Mouse (Mus musculus): ENCODE data around the gene Tnp2. TPM values are rescaled to one million over a fixed set of nuclear protein-coding genes. Genes with fewer than 3 reads are reported as not detected.

Tnp2 gene
- polyA plus RNA-seq, 1 experiment from 2014 or later = not detected

DNA sequence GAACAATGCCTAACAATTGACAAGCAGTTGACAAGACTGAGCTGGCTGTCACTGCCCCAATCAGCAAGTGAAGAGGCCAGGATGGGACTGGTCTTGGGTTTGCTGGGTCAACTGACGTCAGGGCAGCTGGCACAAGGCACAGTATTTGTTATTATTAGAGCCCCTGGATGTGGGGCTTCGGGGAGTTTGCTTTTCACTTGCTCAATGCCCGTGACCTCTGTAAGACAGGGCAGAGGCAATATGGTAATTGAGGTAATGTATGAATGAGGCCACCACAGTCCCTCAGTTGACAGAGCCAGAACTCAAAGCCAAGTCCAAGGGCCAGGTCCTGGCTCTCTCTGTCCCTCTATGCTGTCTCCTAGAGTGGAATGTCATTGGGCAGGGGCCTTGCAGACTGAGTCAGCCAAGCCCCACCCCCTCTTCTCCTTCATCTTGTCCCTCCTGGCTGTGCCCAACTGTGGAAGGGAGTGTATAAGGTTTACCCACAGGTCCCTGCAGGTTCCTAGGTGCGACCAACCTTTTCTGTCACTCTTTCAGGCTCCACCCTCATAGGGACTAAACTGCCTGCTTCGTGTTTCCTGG is 10.8 kb downstream of the Tnp2 start:
- H3K36me3 ChIP-seq (ENCODE audit: control insufficient read depth, insufficient read depth, low read length) = no peaks in the 10 kb centered on the region
- no peak for ATAC-seq
- WGBS = 68% methylated on average over 5 of the region's 5 CpGs

DNA sequence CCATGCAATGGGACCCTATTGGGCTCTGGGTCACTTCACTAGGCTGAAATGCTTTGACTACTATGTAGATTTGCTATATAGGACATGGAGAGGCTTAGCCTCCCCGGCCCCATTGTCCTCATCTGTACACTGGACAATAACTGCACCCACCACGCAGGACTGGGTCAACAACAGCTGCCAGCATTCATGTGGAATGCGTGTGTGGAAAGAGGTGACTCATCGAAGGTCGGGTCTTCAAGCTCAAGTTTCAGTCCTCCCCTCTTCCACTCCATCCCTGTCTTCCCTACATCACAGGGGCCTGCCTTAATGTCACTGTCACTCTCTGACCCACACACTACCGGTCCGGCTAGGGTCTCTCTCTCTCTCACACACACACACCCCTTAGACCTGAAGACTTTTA is 12.1 kb downstream of the Tnp2 start:
- Histone ChIP-seq H3K27ac (ENCODE audit: low read length) (no peak overlapping the region), H3K4me2 (ENCODE audit: low read length) (no peak overlapping the region), H3K4me3 (ENCODE audit: low read depth, low read length) (no peak overlapping the region), H3K9ac (ENCODE audit: low read depth, low read length) (no peak overlapping the region), H3K27me3 (ENCODE audit: control insufficient read depth, insufficient read depth, low read depth, low read length) (no peaks in the 10 kb centered on the region), H3K9me3 (replicated peaks; ENCODE audit: control insufficient read depth, low read length, poor library complexity, severe bottlenecking) (no peaks in the 10 kb centered on the region), H3K36me3 (ENCODE audit: control insufficient read depth, insufficient read depth, low read length) (no peaks in the 10 kb centered on the region), H3K4me1 (ENCODE audit: control insufficient read depth, insufficient read depth, low read length) (no peaks in the 10 kb centered on the region)
- WGBS = 64% methylated on average over 7 of the region's 7 CpGs
- ATAC-seq = no peak

More for the DNA sequence above, 10.8 kb downstream of the Tnp2 start:
- Histone ChIP-seq H3K4me1 (ENCODE audit: control insufficient read depth, insufficient read depth, low read length) (peaks cover 6% of the 10 kb centered on the region), H3K9ac (ENCODE audit: low read depth, low read length) (no peak overlapping the region), H3K4me2 (ENCODE audit: low read length) (no peak overlapping the region), H3K9me3 (replicated peaks; ENCODE audit: control insufficient read depth, low read length, poor library complexity, severe bottlenecking) (no peaks in the 10 kb centered on the region), H3K4me3 (ENCODE audit: low read depth, low read length) (no peak overlapping the region), H3K27ac (ENCODE audit: low read length) (no peak overlapping the region), H3K27me3 (ENCODE audit: control insufficient read depth, insufficient read depth, low read depth, low read length) (no peaks in the 10 kb centered on the region)

DNA sequence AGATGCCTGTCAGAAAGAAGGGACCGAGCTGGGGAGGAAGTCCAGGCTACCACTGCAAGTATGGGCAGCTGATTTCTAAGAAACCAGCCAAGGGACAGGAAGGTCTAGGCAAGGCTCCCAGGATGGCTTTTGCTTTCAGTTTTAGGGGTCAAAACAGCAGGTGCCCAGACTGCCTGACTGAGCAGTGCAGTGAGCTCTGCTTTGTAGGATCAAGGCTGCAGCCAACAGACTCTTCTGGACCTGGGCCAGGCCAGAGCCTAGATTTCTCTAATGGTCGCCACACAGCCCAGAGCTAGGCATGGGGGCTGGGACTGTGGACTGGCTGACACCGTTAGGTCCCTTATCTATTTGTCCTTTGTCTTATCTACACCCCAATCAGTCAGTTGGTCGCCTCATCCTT is 13.7 kb downstream of the Tnp2 start:
- ATAC-seq = no peak

DNA sequence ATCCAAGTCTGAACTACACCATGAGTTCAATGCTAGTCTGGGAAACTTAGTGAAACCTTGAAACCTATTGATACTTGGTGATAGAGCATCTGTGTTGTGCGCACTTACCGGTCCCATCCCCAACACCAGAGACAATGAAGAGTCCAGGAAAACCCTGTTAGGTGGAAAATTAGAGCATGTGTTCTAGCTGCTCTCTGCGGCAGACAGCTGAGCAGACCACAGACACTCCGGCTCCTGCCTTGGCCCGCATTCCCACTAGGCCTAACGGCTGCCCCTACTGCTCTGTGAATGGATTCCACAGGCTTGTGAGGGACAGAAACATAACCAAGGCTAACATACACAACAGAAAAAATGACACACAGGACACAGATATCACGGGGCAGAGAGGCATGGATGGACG is 14.9 kb downstream of the Tnp2 start:
- no peaks in the 10 kb centered on the region for H3K27me3 ChIP-seq (ENCODE audit: control insufficient read depth, insufficient read depth, low read depth, low read length)
- no peaks in the 10 kb centered on the region for H3K9me3 ChIP-seq (replicated peaks; ENCODE audit: control insufficient read depth, low read length, poor library complexity, severe bottlenecking)
- no peak overlapping the region for H3K4me3 ChIP-seq (ENCODE audit: low read depth, low read length)
- no peak for ATAC-seq
- no peak overlapping the region for H3K27ac ChIP-seq (ENCODE audit: low read length)
- H3K4me1 ChIP-seq (ENCODE audit: control insufficient read depth, insufficient read depth, low read length) = no peaks in the 10 kb centered on the region
- no peaks in the 10 kb centered on the region for H3K36me3 ChIP-seq (ENCODE audit: control insufficient read depth, insufficient read depth, low read length)
- no peak overlapping the region for H3K4me2 ChIP-seq (ENCODE audit: low read length)
- WGBS = 87% methylated on average over 8 of the region's 8 CpGs
- no peak overlapping the region for H3K9ac ChIP-seq (ENCODE audit: low read depth, low read length)

More for the DNA sequence above, 13.7 kb downstream of the Tnp2 start:
- Histone ChIP-seq H3K27me3 (ENCODE audit: control insufficient read depth, insufficient read depth, low read depth, low read length) (no peaks in the 10 kb centered on the region), H3K9ac (ENCODE audit: low read depth, low read length) (no peak overlapping the region), H3K36me3 (ENCODE audit: control insufficient read depth, insufficient read depth, low read length) (no peaks in the 10 kb centered on the region), H3K27ac (ENCODE audit: low read length) (no peak overlapping the region), H3K4me3 (ENCODE audit: low read depth, low read length) (no peak overlapping the region), H3K9me3 (replicated peaks; ENCODE audit: control insufficient read depth, low read length, poor library complexity, severe bottlenecking) (no peaks in the 10 kb centered on the region), H3K4me2 (ENCODE audit: low read length) (no peak overlapping the region), H3K4me1 (ENCODE audit: control insufficient read depth, insufficient read depth, low read length) (no peaks in the 10 kb centered on the region)
- WGBS = 72% methylated on average over 4 of the region's 4 CpGs

DNA sequence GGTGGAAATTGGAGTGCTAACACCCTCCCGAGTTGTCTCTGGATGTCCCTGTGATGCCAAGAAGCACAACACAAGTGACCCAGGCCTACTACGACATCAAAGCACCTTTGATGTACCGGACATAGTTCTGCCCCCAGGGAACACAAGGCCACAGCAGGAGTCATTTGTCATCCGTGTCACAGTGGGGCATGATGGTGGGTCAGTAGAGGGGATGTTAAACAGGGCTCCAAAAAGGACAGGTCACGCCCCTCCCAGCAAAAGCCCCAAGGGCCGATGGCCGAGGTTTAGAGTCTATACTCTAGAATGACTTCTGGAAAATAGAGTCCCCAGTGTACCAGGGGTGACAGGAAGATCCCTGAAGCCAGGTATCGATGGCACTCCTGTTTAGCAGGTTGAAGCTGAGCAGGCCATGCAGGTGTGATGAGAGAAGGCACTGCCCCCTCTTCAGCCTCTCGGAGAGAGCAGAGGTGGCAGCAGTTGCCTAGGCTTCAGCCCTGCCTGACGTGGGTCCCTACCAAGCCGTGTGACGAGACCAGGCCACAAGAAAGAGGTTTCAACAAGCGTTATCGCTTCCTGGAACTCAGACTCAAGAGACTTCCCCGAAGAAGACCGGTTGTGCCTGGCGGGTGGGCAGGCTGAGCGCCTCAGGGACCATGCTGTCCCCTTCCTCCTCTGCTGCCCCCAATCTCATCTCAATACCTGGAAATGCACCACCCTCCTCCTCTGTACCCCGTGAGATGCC is 16.5 kb downstream of the Tnp2 start:
- ATAC-seq = no peak
- H3K9me3 ChIP-seq (replicated peaks; ENCODE audit: control insufficient read depth, low read length, poor library complexity, severe bottlenecking) = no peaks in the 10 kb centered on the region
- 67% methylated on average over 19 of the region's 19 CpGs for WGBS
- no peak overlapping the region for H3K4me3 ChIP-seq (ENCODE audit: low read depth, low read length)
- H3K4me1 ChIP-seq (ENCODE audit: control insufficient read depth, insufficient read depth, low read length) = no peaks in the 10 kb centered on the region
- no peaks in the 10 kb centered on the region for H3K27me3 ChIP-seq (ENCODE audit: control insufficient read depth, insufficient read depth, low read depth, low read length)
- H3K9ac ChIP-seq (ENCODE audit: low read depth, low read length) = no peak overlapping the region
- H3K4me2 ChIP-seq (ENCODE audit: low read length) = no peak overlapping the region
- H3K36me3 ChIP-seq (ENCODE audit: control insufficient read depth, insufficient read depth, low read length) = no peaks in the 10 kb centered on the region
- H3K27ac ChIP-seq (ENCODE audit: low read length) = no peak overlapping the region

DNA sequence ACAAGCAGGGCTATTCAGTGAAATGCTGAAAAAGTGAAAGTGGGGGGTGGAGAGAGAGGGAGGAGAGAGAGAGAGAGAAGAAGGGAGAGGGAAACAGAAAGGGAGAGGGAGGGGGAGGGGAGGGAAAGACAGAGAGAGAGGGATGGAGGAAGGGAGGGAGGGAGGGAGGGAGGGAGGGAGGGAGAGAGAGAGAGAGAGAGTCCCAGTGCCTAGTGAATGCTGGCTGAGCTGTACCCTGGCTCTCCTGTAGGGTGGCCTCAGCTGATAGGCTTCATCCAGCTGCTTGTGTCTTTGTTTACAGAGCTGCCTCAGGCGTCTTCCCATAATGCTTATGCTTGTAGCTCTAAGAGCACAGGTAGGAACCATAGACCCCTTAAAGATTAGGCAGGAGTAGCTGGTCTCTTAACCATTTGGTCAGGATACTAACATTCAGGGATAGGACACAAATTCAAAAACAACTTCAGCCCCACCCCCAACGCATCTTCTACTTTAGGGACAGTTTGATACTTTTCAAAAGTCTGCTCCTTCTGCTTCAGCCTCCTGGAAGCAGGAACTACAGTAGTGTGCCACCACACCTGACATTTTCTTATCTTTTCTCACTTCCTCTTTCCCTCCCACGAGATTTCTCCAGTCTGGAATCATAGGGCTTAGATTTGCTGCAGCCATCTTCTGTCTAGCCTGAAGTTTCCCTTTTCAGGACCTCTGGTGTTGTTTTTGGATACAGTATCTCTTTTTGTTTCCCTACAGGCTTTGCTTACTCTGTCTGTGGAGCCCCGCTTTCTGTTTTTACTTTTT is 17.7 kb downstream of the Tnp2 start:
- no peaks in the 10 kb centered on the region for H3K27me3 ChIP-seq (ENCODE audit: control insufficient read depth, insufficient read depth, low read depth, low read length)
- no peaks in the 10 kb centered on the region for H3K9me3 ChIP-seq (replicated peaks; ENCODE audit: control insufficient read depth, low read length, poor library complexity, severe bottlenecking)
- H3K4me2 ChIP-seq (ENCODE audit: low read length) = no peak overlapping the region
- no peak overlapping the region for H3K4me3 ChIP-seq (ENCODE audit: low read depth, low read length)
- H3K9ac ChIP-seq (ENCODE audit: low read depth, low read length) = no peak overlapping the region
- no peaks in the 10 kb centered on the region for H3K36me3 ChIP-seq (ENCODE audit: control insufficient read depth, insufficient read depth, low read length)
- no peak overlapping the region for H3K27ac ChIP-seq (ENCODE audit: low read length)
- no peaks in the 10 kb centered on the region for H3K4me1 ChIP-seq (ENCODE audit: control insufficient read depth, insufficient read depth, low read length)
- no peak for ATAC-seq
- WGBS = 56% methylated on average over 4 of the region's 4 CpGs

DNA sequence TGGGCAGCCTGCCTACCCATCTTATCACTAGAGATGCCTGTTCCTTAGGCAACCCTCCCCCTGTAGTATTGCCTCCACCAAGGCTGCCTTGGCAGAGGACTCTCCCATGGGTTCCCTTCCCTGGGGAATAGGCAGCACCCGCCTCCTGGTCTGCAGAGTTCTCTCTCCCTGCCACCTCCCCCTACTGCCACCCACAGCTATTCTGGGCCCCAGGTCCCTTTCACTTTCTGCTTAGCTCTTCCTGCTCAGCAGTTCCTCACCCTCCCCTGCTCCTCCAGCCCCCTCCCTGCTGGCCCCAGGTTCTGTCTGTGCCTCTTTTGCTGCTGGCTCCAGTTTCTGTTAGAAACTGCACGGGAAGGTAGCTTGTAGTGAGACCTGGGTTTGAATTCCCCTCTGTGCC is 18.8 kb downstream of the Tnp2 start:
- WGBS = 32% methylated on average over 2 of the region's 2 CpGs
- no peaks in the 10 kb centered on the region for H3K4me1 ChIP-seq (ENCODE audit: control insufficient read depth, insufficient read depth, low read length)
- H3K9ac ChIP-seq (ENCODE audit: low read depth, low read length) = no peak overlapping the region
- H3K4me2 ChIP-seq (ENCODE audit: low read length) = no peak overlapping the region
- no peaks in the 10 kb centered on the region for H3K27me3 ChIP-seq (ENCODE audit: control insufficient read depth, insufficient read depth, low read depth, low read length)
- H3K4me3 ChIP-seq (ENCODE audit: low read depth, low read length) = no peak overlapping the region
- H3K27ac ChIP-seq (ENCODE audit: low read length) = no peak overlapping the region
- H3K36me3 ChIP-seq (ENCODE audit: control insufficient read depth, insufficient read depth, low read length) = no peaks in the 10 kb centered on the region
- H3K9me3 ChIP-seq (replicated peaks; ENCODE audit: control insufficient read depth, low read length, poor library complexity, severe bottlenecking) = no peaks in the 10 kb centered on the region
- ATAC-seq = no peak

DNA sequence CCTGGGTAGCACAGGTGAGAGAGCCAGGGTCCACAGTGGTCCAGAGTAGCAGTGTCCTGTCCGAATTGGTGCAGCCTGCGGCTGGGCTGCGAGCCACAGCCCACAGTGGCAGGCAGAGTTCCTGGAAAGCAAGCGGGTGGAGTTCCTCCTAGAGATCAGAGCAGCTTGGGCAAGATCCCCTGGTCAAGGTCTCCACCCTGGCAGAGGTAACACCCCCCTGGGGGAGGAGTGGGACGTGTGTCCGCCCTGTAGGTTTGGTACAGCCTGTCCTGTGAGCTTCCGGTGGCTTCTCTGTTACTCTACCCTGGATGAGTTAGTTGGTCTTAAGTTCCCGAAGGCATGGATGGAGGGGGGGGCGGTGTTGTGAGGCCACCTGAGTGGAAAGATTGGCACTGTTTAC is 19.6 kb downstream of the Tnp2 start:
- Histone ChIP-seq H3K9me3 (replicated peaks; ENCODE audit: control insufficient read depth, low read length, poor library complexity, severe bottlenecking) (no peaks in the 10 kb centered on the region), H3K36me3 (ENCODE audit: control insufficient read depth, insufficient read depth, low read length) (no peaks in the 10 kb centered on the region), H3K4me2 (ENCODE audit: low read length) (no peak overlapping the region), H3K4me1 (ENCODE audit: control insufficient read depth, insufficient read depth, low read length) (no peaks in the 10 kb centered on the region), H3K4me3 (ENCODE audit: low read depth, low read length) (no peak overlapping the region), H3K27me3 (ENCODE audit: control insufficient read depth, insufficient read depth, low read depth, low read length) (no peaks in the 10 kb centered on the region), H3K9ac (ENCODE audit: low read depth, low read length) (no peak overlapping the region), H3K27ac (ENCODE audit: low read length) (no peak overlapping the region)
- no peak for ATAC-seq
- WGBS = 75% methylated on average over 9 of the region's 9 CpGs

DNA sequence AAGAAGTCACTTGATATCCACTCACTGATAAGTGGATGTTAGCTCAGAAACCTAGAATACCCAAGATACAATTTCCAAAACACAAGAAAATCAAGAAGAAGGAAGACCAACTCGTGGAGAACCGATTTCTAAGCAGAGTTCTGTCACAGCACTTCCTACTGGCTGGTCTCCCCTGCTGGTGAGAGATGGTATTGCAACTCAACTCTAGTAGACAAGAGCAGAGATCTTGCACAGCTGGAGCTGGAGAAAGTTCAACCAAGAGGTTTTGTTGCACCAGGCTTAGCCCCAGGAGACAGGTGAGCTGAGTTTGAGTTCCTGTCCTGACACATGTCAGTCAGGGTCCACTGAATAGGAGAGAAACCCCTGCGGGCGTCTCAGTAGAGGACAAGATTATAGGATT is 21.3 kb downstream of the Tnp2 start:
- no peaks in the 10 kb centered on the region for H3K36me3 ChIP-seq (ENCODE audit: control insufficient read depth, insufficient read depth, low read length)
- no peak overlapping the region for H3K4me2 ChIP-seq (ENCODE audit: low read length)
- no peak for ATAC-seq
- no peak overlapping the region for H3K27ac ChIP-seq (ENCODE audit: low read length)
- 42% methylated on average over 4 of the region's 4 CpGs for whole genome bisulfite sequencing
- H3K9ac ChIP-seq (ENCODE audit: low read depth, low read length) = no peak overlapping the region
- H3K27me3 ChIP-seq (ENCODE audit: control insufficient read depth, insufficient read depth, low read depth, low read length) = no peaks in the 10 kb centered on the region
- no peaks in the 10 kb centered on the region for H3K9me3 ChIP-seq (replicated peaks; ENCODE audit: control insufficient read depth, low read length, poor library complexity, severe bottlenecking)
- no peaks in the 10 kb centered on the region for H3K4me1 ChIP-seq (ENCODE audit: control insufficient read depth, insufficient read depth, low read length)
- H3K4me3 ChIP-seq (ENCODE audit: low read depth, low read length) = no peak overlapping the region

All from midbrain, embryonic 16.5 days (tissue).